Mouse (Mus musculus) layer of hippocampus, adult 6 months (tissue): ENCODE measurements around the gene Lipc. TPM values are rescaled to one million over a fixed set of nuclear protein-coding genes. Genes with fewer than 3 reads are reported as not detected.

ENCODE experiments used
- long read RNA-seq, 2 experiments: library from polyadenylated mRNA; unstranded; transcript quantifications; one replicate each; pipeline ENCODE4 v2.0.0; 2019 to 2020
- microRNA-seq: library from miRNA; unstranded; fragments of <30 nt; microRNA quantifications from one replicate; pipeline ENCODE4 v1.2.0, GENCODE M21; 2020
- polyA plus RNA-seq: library from polyadenylated mRNA; unstranded; fragments of <200 nt; fragmentation: Nextera tagmentation; gene quantifications from 2 replicates; pipeline ENCODE4 v1.2.3, GENCODE M21; 2021

Gene Lipc
- polyA plus RNA-seq = 0.29 and 0.35 TPM in 2 replicates
- long read RNA-seq, experiment 1, partial matches to known transcripts = 1 of 1 reads
- long read RNA-seq, experiment 1, other reads (novel, unspliced or antisense) = 0 of 1 reads
- long read RNA-seq, experiment 2 = 0 reads

DNA sequence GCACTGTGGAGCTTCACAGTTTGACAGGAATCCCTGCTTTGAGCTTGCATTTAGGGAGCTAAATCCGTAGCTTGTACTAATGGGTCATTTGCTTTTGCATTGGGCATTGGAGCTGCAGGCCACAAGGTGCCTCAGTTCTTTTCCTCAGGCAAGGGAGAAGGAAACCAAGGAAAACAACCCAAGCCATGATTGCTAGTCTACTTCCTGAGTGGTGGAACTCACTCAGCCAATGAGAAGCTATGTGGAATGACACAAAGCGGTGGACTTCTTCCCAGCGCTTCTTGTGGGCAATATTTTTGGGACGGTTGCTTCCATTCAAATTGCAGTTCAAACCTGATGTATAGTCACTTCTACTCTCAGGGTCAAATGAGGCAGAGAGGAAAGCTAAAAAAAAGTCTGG, at the start of gene Lipc:
Gene Lipc (minus strand): TSS at position 101 of the 400 bp plus-strand sequence.

Small RNA genes within 50 kb of the gene (microRNA-seq; reads per million reads assigned to microRNA genes)
- gene Gm25149 = not detected

Other genes starting within 250 kb of the Lipc start
- gene Aqp9, start 216.5 kb upstream of the Lipc start, polyA plus RNA-seq = 1.4 and 1.5 TPM in 2 replicates